Mouse (Mus musculus) forebrain, embryonic 11.5 days (tissue): ENCODE data around the gene Zfp672. TPM values are rescaled to one million over a fixed set of nuclear protein-coding genes. Genes with fewer than 3 reads are reported as not detected.
"Not testable (repeated sequence)": the region's sequence is repeated elsewhere in the genome, so short reads cannot be mapped to it uniquely, and the experiment has no call there.

ENCODE experiments used
- ATAC-seq: fragments of 200-750 bp; cut with Nextera tagmentation; replicated peaks from 2 replicates; pipeline ENCODE4 v1.8.0; 2017; ENCODE audit warnings: moderate TSS enrichment; ENCODE audit not compliant: low FRiP score
- DNase-seq: peaks from one replicate; pipeline ENCODE4 v3.0.0-alpha.2; 2017; ENCODE audit warnings: low spot score
- H3K27ac ChIP-seq: fragments of 300-500 bp; sonication (generic); 2 replicates; pipeline ENCODE4 v1.5.1; 2014; ENCODE audit warnings: low read depth, low read length
- H3K27me3 ChIP-seq: fragments of 300-500 bp; sonication (generic); 2 replicates; pipeline ENCODE4 v1.6.1; 2014; ENCODE audit warnings: mild to moderate bottlenecking, low read length, mixed read lengths; ENCODE audit not compliant: control insufficient read depth, insufficient read depth
- H3K36me3 ChIP-seq: fragments of 300-500 bp; sonication (generic); 2 replicates; pipeline ENCODE4 v1.6.1; 2014; ENCODE audit warnings: mild to moderate bottlenecking, low read length, moderate library complexity, mixed read lengths; ENCODE audit not compliant: control insufficient read depth, insufficient read depth
- H3K4me1 ChIP-seq: fragments of 300-500 bp; sonication (generic); replicated peaks from 2 replicates; pipeline ENCODE4 v1.6.1; 2014; ENCODE audit warnings: low read length, mixed read lengths; ENCODE audit not compliant: control insufficient read depth, insufficient read depth
- H3K4me2 ChIP-seq: fragments of 300-500 bp; sonication (generic); 2 replicates; pipeline ENCODE4 v1.6.1; 2014; ENCODE audit warnings: low read depth, mild to moderate bottlenecking, low read length, moderate library complexity, mixed read lengths; ENCODE audit not compliant: severe bottlenecking
- H3K4me3 ChIP-seq: fragments of 300-500 bp; sonication (generic); 2 replicates; pipeline ENCODE4 v1.5.1; 2014; ENCODE audit warnings: low read depth, low read length
- H3K9ac ChIP-seq: fragments of 300-500 bp; sonication (generic); 2 replicates; pipeline ENCODE4 v1.6.1; 2014; ENCODE audit warnings: low read length
- H3K9me3 ChIP-seq: fragments of 300-500 bp; sonication (generic); 2 replicates; pipeline ENCODE4 v1.6.1; 2016; ENCODE audit warnings: low read length, mixed read lengths; ENCODE audit not compliant: control insufficient read depth
- WGBS: fragments of 180-500 bp; shearing (Covaris S2); extraction: QIAGEN DNeasy Blood & Tissue Kit; methylation state at CpG from one replicate; pipeline ENCODE4 v1.1.7; 2014; 5-methylcytosine and 5-hydroxymethylcytosine counted together
- polyA plus RNA-seq: library from polyadenylated mRNA; unstranded; fragments of >200 nt; fragmentation: Nextera tagmentation; extraction: Ambion mirVana; gene quantifications from 2 replicates; pipeline ENCODE4 v1.2.1, GENCODE M21; 2014

The Zfp672 gene
- polyA plus RNA-seq = 30.6 and 33.2 TPM in 2 replicates

DNA sequence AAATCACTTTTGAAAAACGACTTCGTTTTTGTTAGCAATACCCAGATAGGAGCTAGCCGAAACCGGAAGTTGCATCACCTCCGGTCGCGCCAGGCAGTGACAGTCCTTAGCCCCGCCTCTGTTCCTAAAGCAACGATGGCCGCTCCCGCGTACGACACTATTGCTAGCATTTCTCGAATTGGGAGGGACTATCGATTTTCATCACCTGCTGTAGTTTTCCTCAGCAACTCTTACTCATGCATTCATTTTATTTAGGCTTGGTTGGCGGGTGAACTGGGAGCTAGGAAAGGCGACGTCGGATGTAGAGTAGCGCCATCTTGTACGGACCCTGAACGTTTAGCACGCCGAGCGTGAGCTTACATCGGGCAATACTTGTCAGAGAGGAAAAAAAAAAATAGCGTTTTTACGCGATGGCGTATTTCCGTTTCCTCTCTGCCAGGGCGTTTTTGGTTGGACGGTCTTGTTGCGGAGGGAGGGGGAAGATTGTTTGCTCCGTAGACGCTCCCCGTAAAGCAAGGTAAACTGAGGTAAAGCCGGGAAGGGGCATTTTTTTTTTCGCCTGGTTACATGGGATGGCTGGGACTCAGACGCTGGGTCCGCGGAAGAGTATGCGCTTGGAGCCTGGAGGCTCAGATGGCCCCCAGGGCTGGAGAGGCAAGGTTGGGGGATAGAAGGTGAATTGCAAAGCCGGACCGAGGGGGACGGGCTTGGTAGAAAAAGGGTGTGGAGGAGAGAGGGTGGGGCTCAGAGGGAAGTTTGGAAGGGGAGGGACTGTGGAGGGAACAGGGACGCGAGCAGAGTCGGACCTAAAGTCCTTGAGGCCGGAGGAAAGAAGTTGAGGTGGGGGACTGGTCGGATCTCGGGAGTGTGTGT, at the start of gene Zfp672, which contains the start of gene Sh3bp5l:
Zfp672 (minus strand) TSS at position 64 of the 873 bp plus-strand sequence.
Sh3bp5l (plus strand) TSS at position 449 of the 873 bp plus-strand sequence.
- no peaks in the 10 kb centered on the region; the same call in 1 of the 2 replicates for H3K36me3 ChIP-seq
- 0% methylated on average over 52 of the region's 52 CpGs for WGBS

DNA sequence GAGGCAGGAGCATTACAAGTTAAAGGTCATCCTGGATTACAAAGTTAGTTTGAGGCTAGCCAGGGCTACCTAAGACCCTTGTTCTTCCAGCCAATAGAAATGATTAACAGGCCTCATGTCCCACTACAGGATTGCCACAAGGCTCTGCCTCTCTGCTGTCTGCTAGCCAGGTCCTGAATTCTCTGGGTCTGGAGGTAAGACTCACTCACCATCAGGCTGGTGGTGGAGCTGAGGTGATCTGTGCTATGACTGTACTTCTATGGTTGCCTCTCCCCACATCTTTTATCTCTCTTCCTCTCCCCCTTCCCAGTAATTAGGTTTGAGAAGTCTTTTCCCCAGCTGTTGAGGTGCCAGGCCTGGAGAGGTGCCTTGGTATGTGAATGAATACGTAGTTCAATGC, 49.4 kb upstream of the Zfp672 start:
- Histone ChIP-seq H3K9ac (no peak overlapping the region), H3K9me3 (no peaks in the 10 kb centered on the region), H3K36me3 (no peaks in the 10 kb centered on the region), H3K4me3 (no peak overlapping the region), H3K4me2 (no peak overlapping the region), H3K4me1 (no peaks in the 10 kb centered on the region), H3K27ac (no peak overlapping the region), H3K27me3 (no peaks in the 10 kb centered on the region)
- DNase-seq (no peak), ATAC-seq (no peak)
- WGBS = 92% methylated on average over 1 of the region's 1 CpGs

More for the DNA sequence above, at the start of gene Zfp672, which contains the start of gene Sh3bp5l:
- H3K4me2 ChIP-seq = peak within 1 kb of the TSS; percentile 92
- peak within 1 kb of the TSS; percentile 37 for H3K27ac ChIP-seq
- H3K4me3 ChIP-seq = peak within 1 kb of the TSS; percentile 87
- H3K9ac ChIP-seq = peak within 1 kb of the TSS; percentile 89
- ATAC-seq (peak; percentile 92), DNase-seq (peak; percentile 89)
- no peaks in the 10 kb centered on the region for H3K27me3 ChIP-seq
- peaks cover 11% of the 10 kb centered on the region; the same call in 1 of the 2 replicates for H3K4me1 ChIP-seq
- no peaks in the 10 kb centered on the region for H3K9me3 ChIP-seq

DNA sequence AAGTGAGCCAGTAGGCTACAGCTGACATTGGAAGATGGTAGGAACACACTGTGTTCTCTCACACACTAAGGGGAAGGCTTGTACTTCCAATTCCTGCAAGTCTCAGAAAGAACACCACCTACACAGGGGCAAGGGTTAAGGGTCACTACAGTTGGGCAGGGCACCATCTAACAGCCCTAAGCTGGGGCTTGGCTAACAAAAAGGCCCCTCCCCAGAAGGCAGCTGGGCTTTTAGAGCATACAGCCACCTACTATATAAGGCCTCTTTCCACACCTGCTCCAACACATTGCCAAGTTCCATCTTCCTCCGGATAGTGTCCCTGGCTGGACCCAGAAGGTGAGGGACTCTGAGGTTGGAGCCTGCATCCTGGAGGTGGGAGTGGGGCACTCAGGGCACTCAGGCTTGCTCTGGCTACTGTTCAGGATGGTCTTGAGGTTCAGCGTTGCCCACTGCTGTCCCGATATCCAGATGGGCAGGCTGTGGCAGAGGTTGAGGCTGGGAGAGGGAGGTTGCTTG, 48.7 kb upstream of the Zfp672 start, which contains the start of gene Lypd8:
Lypd8 (plus strand) TSS at position 281 of the 516 bp plus-strand sequence.
- no peak within 1 kb of the TSS for H3K27ac ChIP-seq
- no peak within 1 kb of the TSS for H3K9ac ChIP-seq
- DNase-seq (no peak), ATAC-seq (no peak)
- H3K36me3 ChIP-seq = no peaks in the 10 kb centered on the region
- H3K9me3 ChIP-seq = no peaks in the 10 kb centered on the region
- no peak within 1 kb of the TSS for H3K4me2 ChIP-seq
- no peaks in the 10 kb centered on the region for H3K27me3 ChIP-seq
- no peaks in the 10 kb centered on the region for H3K4me1 ChIP-seq
- no peak within 1 kb of the TSS for H3K4me3 ChIP-seq
- WGBS = 93% methylated on average over 3 of the region's 3 CpGs

DNA sequence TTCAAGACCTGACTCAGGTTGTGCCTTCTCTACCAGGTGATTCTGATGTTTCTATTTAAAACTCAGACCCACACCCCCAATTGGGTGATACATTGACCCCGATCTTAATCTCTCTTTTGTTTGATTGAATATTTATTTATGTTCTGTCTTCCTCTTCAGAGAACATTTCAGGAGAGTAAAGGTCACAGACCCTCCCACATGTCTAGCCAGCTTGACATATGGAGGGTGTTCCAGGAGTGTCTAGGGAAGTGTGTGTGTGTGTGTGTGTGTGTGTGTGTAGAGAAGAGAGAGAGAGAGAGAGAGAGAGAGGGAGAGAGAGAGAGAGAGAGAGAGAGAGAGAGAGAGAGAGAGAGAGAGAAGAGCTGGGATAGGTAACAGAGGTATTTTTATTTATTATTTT, 47.5 kb upstream of the Zfp672 start:
- ATAC-seq = no peak
- DNase-seq = no peak
- Histone ChIP-seq H3K4me3 (no peak overlapping the region), H3K27ac (no peak overlapping the region), H3K9ac (no peak overlapping the region), H3K4me2 (no peak overlapping the region), H3K27me3 (no peaks in the 10 kb centered on the region), H3K4me1 (no peaks in the 10 kb centered on the region), H3K36me3 (no peaks in the 10 kb centered on the region), H3K9me3 (no peaks in the 10 kb centered on the region)
- 64% methylated on average over 1 of the region's 1 CpGs for WGBS

DNA sequence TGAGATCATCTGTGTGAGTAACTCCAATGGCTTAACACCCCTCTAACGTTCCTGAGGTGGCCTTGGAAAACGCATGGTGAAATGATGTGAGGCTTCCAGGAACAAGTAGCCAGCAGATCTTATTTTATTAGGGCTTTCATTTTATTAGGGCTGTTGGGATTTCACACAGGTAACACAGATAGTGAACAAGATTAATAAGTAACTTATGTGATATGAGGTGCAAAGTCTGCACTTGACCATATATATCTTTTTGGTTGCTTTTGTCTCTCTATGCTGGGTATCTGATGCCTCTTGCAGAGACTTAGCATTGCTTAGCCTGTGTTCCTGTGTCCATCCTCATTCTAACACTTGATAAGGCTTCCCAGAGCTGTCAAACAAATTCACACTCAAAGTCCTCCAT, 47.1 kb upstream of the Zfp672 start:
- no peak overlapping the region for H3K27ac ChIP-seq
- 77% methylated on average over 2 of the region's 2 CpGs for WGBS
- no peak overlapping the region for H3K4me3 ChIP-seq
- no peaks in the 10 kb centered on the region for H3K27me3 ChIP-seq
- H3K4me1 ChIP-seq = no peaks in the 10 kb centered on the region
- no peaks in the 10 kb centered on the region for H3K36me3 ChIP-seq
- no peaks in the 10 kb centered on the region for H3K9me3 ChIP-seq
- no peak for ATAC-seq
- H3K4me2 ChIP-seq = no peak overlapping the region
- DNase-seq = no peak
- no peak overlapping the region for H3K9ac ChIP-seq

DNA sequence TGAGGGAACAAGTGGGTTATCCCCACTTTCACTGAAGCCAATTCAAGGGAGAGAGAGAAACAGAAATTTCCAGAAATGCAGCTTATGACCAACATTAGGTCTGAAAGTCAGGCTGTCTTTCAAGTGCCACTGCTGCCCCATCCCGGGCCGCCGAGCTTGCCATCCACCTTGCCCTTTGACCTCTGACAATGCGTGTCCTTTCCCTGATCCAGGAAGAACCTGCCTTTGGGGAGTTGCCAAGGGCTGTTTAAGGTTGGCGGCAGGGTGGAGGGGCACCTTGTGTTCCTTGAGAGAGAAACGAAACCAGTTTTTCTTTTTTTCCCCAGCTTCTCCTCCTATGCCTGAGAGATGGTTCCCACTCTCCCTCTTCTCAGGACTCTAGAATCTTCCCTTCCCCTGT, 36.1 kb upstream of the Zfp672 start:
- ATAC-seq, DNase-seq: not testable (repeated sequence)
- no CpG with 5 or more reads among the region's 6 CpGs for WGBS

DNA sequence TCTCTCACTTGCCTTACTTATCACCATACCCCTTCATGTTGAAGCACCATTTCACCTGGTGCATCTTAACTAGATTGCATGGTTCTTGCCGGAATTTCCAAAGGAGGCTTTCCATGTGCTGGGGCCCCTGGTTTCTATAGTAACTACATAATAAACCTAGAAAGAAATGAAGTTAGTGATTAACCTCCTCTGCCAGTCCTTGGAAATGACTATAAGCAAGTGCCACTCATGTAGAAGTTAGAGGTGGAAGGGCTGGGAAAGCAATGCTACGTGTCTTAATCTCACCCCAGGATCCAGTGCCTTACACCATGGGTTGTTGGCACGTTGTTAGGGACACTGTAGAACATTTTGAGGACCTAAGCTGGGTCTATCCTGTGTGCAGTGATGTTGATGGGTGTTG, 34.3 kb upstream of the Zfp672 start:
- no peaks in the 10 kb centered on the region for H3K9me3 ChIP-seq
- 70% methylated on average over 3 of the region's 3 CpGs for WGBS
- DNase-seq = peak; percentile 1
- H3K27ac ChIP-seq = no peak overlapping the region
- ATAC-seq = no peak
- H3K4me2 ChIP-seq = no peak overlapping the region
- H3K9ac ChIP-seq = no peak overlapping the region
- H3K36me3 ChIP-seq = no peaks in the 10 kb centered on the region
- no peaks in the 10 kb centered on the region for H3K27me3 ChIP-seq
- no peaks in the 10 kb centered on the region for H3K4me1 ChIP-seq
- H3K4me3 ChIP-seq = no peak overlapping the region

More for the DNA sequence above, 36.1 kb upstream of the Zfp672 start:
- not testable (repeated sequence) for H3K4me3 ChIP-seq, H3K27me3 ChIP-seq, H3K9ac ChIP-seq, H3K9me3 ChIP-seq, H3K4me2 ChIP-seq, H3K27ac ChIP-seq, H3K4me1 ChIP-seq, H3K36me3 ChIP-seq

DNA sequence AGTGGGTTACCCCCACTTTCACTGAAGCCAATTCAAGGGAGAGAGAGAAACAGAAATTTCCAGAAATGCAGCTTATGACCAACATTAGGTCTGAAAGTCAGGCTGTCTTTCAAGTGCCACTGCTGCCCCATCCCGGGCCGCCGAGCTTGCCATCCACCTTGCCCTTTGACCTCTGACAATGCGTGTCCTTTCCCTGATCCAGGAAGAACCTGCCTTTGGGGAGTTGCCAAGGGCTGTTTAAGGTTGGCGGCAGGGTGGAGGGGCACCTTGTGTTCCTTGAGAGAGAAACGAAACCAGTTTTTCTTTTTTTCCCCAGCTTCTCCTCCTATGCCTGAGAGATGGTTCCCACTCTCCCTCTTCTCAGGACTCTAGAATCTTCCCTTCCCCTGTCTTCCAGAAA, 32.4 kb upstream of the Zfp672 start:
- not testable (repeated sequence) for H3K27me3 ChIP-seq, DNase-seq, H3K27ac ChIP-seq, ATAC-seq, H3K4me2 ChIP-seq, H3K4me1 ChIP-seq, H3K9ac ChIP-seq, H3K36me3 ChIP-seq, H3K4me3 ChIP-seq, H3K9me3 ChIP-seq
- WGBS = no CpG with 5 or more reads among the region's 6 CpGs
